Mouse (Mus musculus): ENCODE data around the gene Eif2ak1.
A peak's percentile ranks its signal among the peaks of the same experiment; 100 is the strongest.

The Eif2ak1 gene

GRCm38 (mm10) chr5:143897635-143898330, 80.2 kb downstream of the Eif2ak1 start, which contains the start of gene Ankrd61:
Gene Ankrd61, minus strand, starts transcription at chr5:143897685.
- no peak for DNase-seq (ENCODE audit: low spot score)

GRCm38 (mm10) chr5:143902111-143902510, 84.5 kb downstream of the Eif2ak1 start:
- no peak for DNase-seq (ENCODE audit: low spot score)

- no peak for DNase-seq (ENCODE audit: low spot score)
Measured at GRCm38 (mm10) chr5:143903813-143904212, 86.2 kb downstream of the Eif2ak1 start.

- no peak for DNase-seq (ENCODE audit: low spot score)
Measured at GRCm38 (mm10) chr5:143906429-143906828, 88.8 kb downstream of the Eif2ak1 start.

- no peak for DNase-seq (ENCODE audit: low spot score)
Measured at GRCm38 (mm10) chr5:143908926-143909325, 91.3 kb downstream of the Eif2ak1 start.

GRCm38 (mm10) chr5:143909417-143910400, 92.1 kb downstream of the Eif2ak1 start, which contains the start of the genes Aimp2 and Pms2:
Gene Aimp2, minus strand, starts transcription at chr5:143909847.
Gene Pms2, plus strand, starts transcription at chr5:143909964.
- peak; percentile 86 for DNase-seq (ENCODE audit: low spot score)

GRCm38 (mm10) chr5:143916221-143916620, 98.6 kb downstream of the Eif2ak1 start:
- DNase-seq (ENCODE audit: low spot score) = no peak

GRCm38 (mm10) chr5:143917418-143917817, 99.8 kb downstream of the Eif2ak1 start:
- DNase-seq (ENCODE audit: low spot score) = no peak

- DNase-seq (ENCODE audit: low spot score) = no peak
Measured at GRCm38 (mm10) chr5:143918120-143918519, 100.5 kb downstream of the Eif2ak1 start.

- DNase-seq (ENCODE audit: low spot score) = no peak
Measured at GRCm38 (mm10) chr5:143924781-143925452, 107.3 kb downstream of the Eif2ak1 start.

GRCm38 (mm10) chr5:143927875-143928274, 110.3 kb downstream of the Eif2ak1 start, which contains the start of gene Gm42421:
Gene Gm42421, plus strand, starts transcription at chr5:143928175.
- no peak for DNase-seq (ENCODE audit: low spot score)

GRCm38 (mm10) chr5:143929291-143929690, 111.7 kb downstream of the Eif2ak1 start:
- DNase-seq (ENCODE audit: low spot score) = no peak

- no peak for DNase-seq (ENCODE audit: low spot score)
Measured at GRCm38 (mm10) chr5:143930656-143931055, 113.1 kb downstream of the Eif2ak1 start.

GRCm38 (mm10) chr5:143931863-143932580, 114.4 kb downstream of the Eif2ak1 start:
- DNase-seq (ENCODE audit: low spot score) = no peak

- no peak for DNase-seq (ENCODE audit: low spot score)
Measured at GRCm38 (mm10) chr5:143932831-143933230, 115.2 kb downstream of the Eif2ak1 start, which contains the start of gene Rsph10b. Gene Rsph10b, plus strand, starts transcription at chr5:143933035.

- no peak for DNase-seq (ENCODE audit: low spot score)
Measured at GRCm38 (mm10) chr5:143933414-143933813, 115.8 kb downstream of the Eif2ak1 start.

GRCm38 (mm10) chr5:143933875-143934274, 116.3 kb downstream of the Eif2ak1 start:
- DNase-seq (ENCODE audit: low spot score) = no peak

- DNase-seq (ENCODE audit: low spot score) = no peak
Measured at GRCm38 (mm10) chr5:143936156-143936555, 118.6 kb downstream of the Eif2ak1 start.

- no peak for DNase-seq (ENCODE audit: low spot score)
Measured at GRCm38 (mm10) chr5:143941588-143941987, 124.0 kb downstream of the Eif2ak1 start.

- no peak for DNase-seq (ENCODE audit: low spot score)
Measured at GRCm38 (mm10) chr5:143943231-143944125, 125.9 kb downstream of the Eif2ak1 start.

Measured in ovary, postnatal 10 days (tissue).